Mouse (Mus musculus) macrophage (primary cell): ENCODE data around the gene Btbd7. TPM values are rescaled to one million over a fixed set of nuclear protein-coding genes. Genes with fewer than 3 reads are reported as not detected.

Experiments used
- H3K27ac ChIP-seq: fragments of 350-480 bp; formaldehyde crosslinking; 2 replicates; pipeline ENCODE4 v1.9.0; 2021
- H3K36me3 ChIP-seq: fragments of 350-480 bp; formaldehyde crosslinking; 2 replicates; pipeline ENCODE4 v1.9.0; 2021; ENCODE audit errors: inconsistent target
- H3K4me3 ChIP-seq: fragments of 350-480 bp; formaldehyde crosslinking; 2 replicates; pipeline ENCODE4 v1.9.0; 2021; ENCODE audit errors: inconsistent target
- H3K79me2 ChIP-seq: fragments of 350-480 bp; formaldehyde crosslinking; 2 replicates; pipeline ENCODE4 v1.9.0; 2021; ENCODE audit errors: inconsistent target
- WGBS: methylation state at CpG from one replicate; pipeline ENCODE4 v1.1.7; 2026; ENCODE audit warnings: inconsistent platforms; ENCODE audit not compliant: missing documents; 5-methylcytosine and 5-hydroxymethylcytosine counted together
- polyA plus RNA-seq: library from polyadenylated mRNA; stranded (reverse); fragments of 250-400 nt; gene quantifications from 3 replicates; pipeline ENCODE4 v1.2.4, GENCODE M21; 2018; ENCODE audit warnings: inconsistent platforms

Gene Btbd7
- polyA plus RNA-seq, 1 experiment from 2014 or later, result 8.2 TPM

DNA sequence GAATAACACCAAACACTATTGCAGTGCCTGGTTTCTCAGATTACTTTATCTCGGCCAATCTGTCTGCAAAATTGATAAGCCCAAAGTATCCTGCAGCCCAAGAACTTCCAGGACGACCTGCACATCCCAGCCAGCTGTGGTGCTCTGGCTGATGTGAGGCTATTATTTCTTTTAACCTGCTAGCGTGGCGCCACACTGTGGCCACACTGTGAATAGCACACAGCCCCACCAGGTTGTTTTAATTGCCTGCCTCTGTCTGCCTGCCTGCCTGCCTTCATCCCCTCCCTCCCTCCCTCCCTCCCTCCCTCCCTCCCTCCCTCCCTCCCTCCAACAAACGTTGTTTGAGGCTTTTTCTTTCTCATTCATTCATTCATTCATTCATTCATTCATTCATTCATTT lies 144.9 kb downstream of the Btbd7 start:
- Histone ChIP-seq H3K36me3 (no peaks in the 10 kb centered on the region), H3K79me2 (no peaks in the 10 kb centered on the region), H3K4me3 (no peak overlapping the region), H3K27ac (no peak overlapping the region)
- 23% methylated on average over 4 of the region's 5 CpGs for WGBS

DNA sequence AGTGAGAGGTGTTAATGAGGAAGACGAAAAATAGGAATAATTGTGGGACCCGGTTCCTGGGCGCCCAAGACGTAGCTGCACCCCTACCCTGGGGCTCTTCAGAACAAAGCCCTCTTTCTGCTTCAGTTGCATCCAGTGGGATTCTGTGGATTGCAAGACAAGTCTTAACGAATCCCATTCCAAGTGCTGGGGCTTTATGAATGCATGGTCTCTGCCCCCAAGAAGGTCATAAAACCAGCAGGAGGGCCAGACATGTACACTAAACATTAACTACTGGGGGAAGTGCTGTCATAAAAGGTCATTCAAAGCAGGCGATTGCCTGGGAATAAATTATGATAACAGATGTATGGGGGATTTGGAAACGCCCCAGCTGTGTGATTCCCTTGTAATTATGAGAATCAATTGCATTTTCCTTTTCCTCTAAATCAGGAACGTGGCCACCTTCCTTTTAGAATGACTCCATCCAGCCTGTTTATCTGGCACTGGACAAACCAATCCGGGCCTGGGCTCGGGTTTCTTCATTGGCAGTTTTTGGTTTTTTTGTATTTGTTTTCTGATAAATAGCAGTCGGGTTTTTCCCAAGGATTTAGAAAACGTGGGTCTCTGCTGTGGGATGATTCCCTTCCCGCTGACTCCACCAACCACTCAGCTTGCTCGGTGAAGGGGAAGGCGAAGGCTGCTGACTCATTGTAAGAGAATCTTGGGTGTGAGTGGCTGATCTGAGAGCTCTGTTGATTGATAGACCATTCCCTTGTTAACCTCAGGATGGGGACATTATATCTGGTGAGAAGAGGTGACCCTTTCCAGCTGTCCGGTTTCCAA lies 147.3 kb downstream of the Btbd7 start:
- H3K27ac ChIP-seq, result no peak overlapping the region
- no peak overlapping the region for H3K4me3 ChIP-seq
- no peaks in the 10 kb centered on the region for H3K36me3 ChIP-seq
- WGBS, result 58% methylated on average over 15 of the region's 16 CpGs
- H3K79me2 ChIP-seq, result no peaks in the 10 kb centered on the region

Other genes starting within 250 kb of the Btbd7 start
- 10.4 to 13.5 TPM (median 12.1 TPM) in 3 replicates for gene Itpk1, start 173.5 kb downstream of the Btbd7 start, polyA plus RNA-seq
- gene Moap1, start 134.8 kb downstream of the Btbd7 start, polyA plus RNA-seq, result 4.7 to 7.2 TPM (median 6.1 TPM) in 3 replicates
- gene Tmem251, start 134.7 kb downstream of the Btbd7 start, polyA plus RNA-seq, result 11.4 to 13.5 TPM (median 12.9 TPM) in 3 replicates
- not detected in 3 replicates for gene Gm28051, start 120.7 kb downstream of the Btbd7 start, polyA plus RNA-seq
- 5.2 to 11.5 TPM (median 9.4 TPM) in 3 replicates for gene Gon7, start 120.7 kb downstream of the Btbd7 start, polyA plus RNA-seq
- gene Ubr7, start 120.5 kb downstream of the Btbd7 start, polyA plus RNA-seq, result 11.5 to 23.4 TPM (median 20.9 TPM) in 3 replicates
- gene Gm20604, start 119.8 kb downstream of the Btbd7 start, polyA plus RNA-seq, result 4.1 to 7.2 TPM (median 4.5 TPM) in 3 replicates
- gene Cox8c, start 20.8 kb upstream of the Btbd7 start, polyA plus RNA-seq, result not detected in 3 replicates
- gene Unc79, start 70.4 kb upstream of the Btbd7 start, polyA plus RNA-seq, result 0.01 TPM in 1 of 3 replicates, not detected in the others